Mouse (Mus musculus): ENCODE data around the gene Ipo11. TPM values are rescaled to one million over a fixed set of nuclear protein-coding genes. Genes with fewer than 3 reads are reported as not detected.
"Not testable (repeated sequence)": the region's sequence is repeated elsewhere in the genome, so short reads cannot be mapped to it uniquely, and the experiment has no call there.

Gene Ipo11
- polyA plus RNA-seq, 1 experiment = 24.5 TPM

GRCm38 (mm10) chr13:106918322-106919050, 18.3 kb downstream of the Ipo11 start:
- Histone ChIP-seq H3K27ac (ENCODE audit: control insufficient read depth, insufficient read depth, low read depth, low read length, poor library complexity) (no peak overlapping the region), H3K4me1 (ENCODE audit: control insufficient read depth, insufficient read depth, low read length) (no peaks in the 10 kb centered on the region), H3K4me3 (replicated peaks; ENCODE audit: control insufficient read depth, low read depth, low read length) (no peak overlapping the region)
- TF ChIP-seq CTCF (IDR thresholded peaks at IDR 0.05; ENCODE audit: control insufficient read depth, insufficient read depth, low read length) (no peak), POLR2A (IDR thresholded peaks at IDR 0.05; ENCODE audit: borderline replicate concordance, control insufficient read depth, low read depth, low read length) (no peak)
- 84% methylated on average over 7 of the region's 7 CpGs for WGBS

GRCm38 (mm10) chr13:106913125-106913736, 23.5 kb downstream of the Ipo11 start:
- no peak overlapping the region for H3K27ac ChIP-seq (ENCODE audit: control insufficient read depth, insufficient read depth, low read depth, low read length, poor library complexity)
- H3K4me3 ChIP-seq (replicated peaks; ENCODE audit: control insufficient read depth, low read depth, low read length) = no peak overlapping the region
- no peaks in the 10 kb centered on the region for H3K4me1 ChIP-seq (ENCODE audit: control insufficient read depth, insufficient read depth, low read length)
- TF ChIP-seq CTCF (IDR thresholded peaks at IDR 0.05; ENCODE audit: control insufficient read depth, insufficient read depth, low read length) (no peak), POLR2A (IDR thresholded peaks at IDR 0.05; ENCODE audit: borderline replicate concordance, control insufficient read depth, low read depth, low read length) (no peak)
- WGBS = 57% methylated on average over 3 of the region's 3 CpGs

DNA sequence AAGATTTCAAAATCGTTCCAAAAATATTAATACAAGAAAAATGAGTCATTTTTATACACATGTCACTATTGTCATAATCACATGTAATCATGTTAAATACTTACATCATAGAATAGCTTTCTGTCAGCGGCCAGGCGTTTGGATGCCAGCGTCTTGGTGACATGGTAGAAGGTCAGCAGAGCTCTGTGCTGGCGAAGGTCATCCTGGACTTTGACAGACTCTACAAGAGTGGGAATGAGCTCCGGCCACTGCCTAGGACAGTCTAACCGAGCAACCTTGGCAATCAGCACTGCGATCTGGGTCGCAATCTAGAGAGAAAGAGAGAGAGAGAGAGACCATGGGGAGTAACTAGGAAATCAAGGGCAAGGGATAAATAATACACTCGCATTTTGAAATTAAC, 26.7 kb downstream of the Ipo11 start:
- no peaks in the 10 kb centered on the region for H3K4me1 ChIP-seq (ENCODE audit: control insufficient read depth, insufficient read depth, low read length)
- H3K4me3 ChIP-seq (replicated peaks; ENCODE audit: control insufficient read depth, low read depth, low read length) = no peak overlapping the region
- TF ChIP-seq POLR2A (IDR thresholded peaks at IDR 0.05; ENCODE audit: borderline replicate concordance, control insufficient read depth, low read depth, low read length) = no peak
- no peak for TF ChIP-seq CTCF (IDR thresholded peaks at IDR 0.05; ENCODE audit: control insufficient read depth, insufficient read depth, low read length)
- H3K27ac ChIP-seq (ENCODE audit: control insufficient read depth, insufficient read depth, low read depth, low read length, poor library complexity) = no peak overlapping the region
- 90% methylated on average over 10 of the region's 10 CpGs for WGBS

DNA sequence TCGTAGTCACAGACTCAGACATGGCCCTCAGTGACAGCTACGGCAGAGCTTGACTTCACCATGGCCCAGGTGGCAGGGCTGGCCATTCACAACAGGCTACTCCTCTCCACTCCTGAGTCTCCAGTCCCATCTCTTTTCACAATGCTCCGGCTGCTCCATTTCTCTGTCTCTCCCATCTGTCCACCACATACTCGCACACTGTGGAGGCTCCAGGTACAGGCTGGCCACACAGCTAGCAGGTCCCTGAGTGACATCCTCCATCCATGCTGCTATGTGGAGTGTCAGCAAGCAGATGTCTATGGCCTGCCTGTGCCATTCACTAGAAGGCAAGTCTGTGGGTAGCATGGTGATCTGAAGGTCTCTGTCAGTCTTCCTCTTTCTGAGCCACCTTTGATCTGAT, 29.5 kb downstream of the Ipo11 start:
- WGBS = 95% methylated on average over 4 of the region's 4 CpGs
- Histone ChIP-seq H3K4me3 (replicated peaks; ENCODE audit: control insufficient read depth, low read depth, low read length) (no peak overlapping the region), H3K4me1 (ENCODE audit: control insufficient read depth, insufficient read depth, low read length) (no peaks in the 10 kb centered on the region), H3K27ac (ENCODE audit: control insufficient read depth, insufficient read depth, low read depth, low read length, poor library complexity) (no peak overlapping the region)
- TF ChIP-seq CTCF (IDR thresholded peaks at IDR 0.05; ENCODE audit: control insufficient read depth, insufficient read depth, low read length) (no peak), POLR2A (IDR thresholded peaks at IDR 0.05; ENCODE audit: borderline replicate concordance, control insufficient read depth, low read depth, low read length) (no peak)

DNA sequence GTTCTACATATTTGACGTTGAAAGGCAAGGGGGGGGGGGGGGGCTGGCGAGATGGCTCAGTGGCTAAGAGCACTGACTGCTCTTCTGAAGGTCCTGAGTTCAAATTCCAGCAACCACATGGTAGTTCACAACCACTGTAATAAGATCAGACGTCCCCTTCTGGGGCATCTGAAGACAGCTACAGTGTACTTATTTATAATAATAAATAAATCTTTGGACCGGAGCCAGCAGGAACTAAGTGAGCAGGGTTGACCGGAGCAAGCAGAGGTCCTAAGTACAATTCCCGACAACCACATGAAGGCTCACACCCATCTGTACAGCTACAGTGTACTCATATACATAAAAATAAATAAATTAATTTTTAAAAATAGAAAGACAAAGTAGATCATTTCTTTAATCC, 31.6 kb downstream of the Ipo11 start:
- H3K4me1 ChIP-seq (ENCODE audit: control insufficient read depth, insufficient read depth, low read length); H3K4me3 ChIP-seq (replicated peaks; ENCODE audit: control insufficient read depth, low read depth, low read length); H3K27ac ChIP-seq (ENCODE audit: control insufficient read depth, insufficient read depth, low read depth, low read length, poor library complexity): not testable (repeated sequence)
- 84% methylated on average over 6 of the region's 6 CpGs for WGBS

GRCm38 (mm10) chr13:106904637-106905036, 32.1 kb downstream of the Ipo11 start:
- Histone ChIP-seq H3K4me1 (ENCODE audit: control insufficient read depth, insufficient read depth, low read length) (no peaks in the 10 kb centered on the region), H3K27ac (ENCODE audit: control insufficient read depth, insufficient read depth, low read depth, low read length, poor library complexity) (no peak overlapping the region), H3K4me3 (replicated peaks; ENCODE audit: control insufficient read depth, low read depth, low read length) (no peak overlapping the region)
- TF ChIP-seq POLR2A (IDR thresholded peaks at IDR 0.05; ENCODE audit: borderline replicate concordance, control insufficient read depth, low read depth, low read length) (no peak), CTCF (IDR thresholded peaks at IDR 0.05; ENCODE audit: control insufficient read depth, insufficient read depth, low read length) (no peak)
- 88% methylated on average over 3 of the region's 3 CpGs for WGBS

GRCm38 (mm10) chr13:106894284-106894683, 42.5 kb downstream of the Ipo11 start:
- H3K27ac ChIP-seq (ENCODE audit: control insufficient read depth, insufficient read depth, low read depth, low read length, poor library complexity) = no peak overlapping the region
- no peak overlapping the region for H3K4me3 ChIP-seq (replicated peaks; ENCODE audit: control insufficient read depth, low read depth, low read length)
- WGBS = 74% methylated on average over 2 of the region's 2 CpGs
- no peak for TF ChIP-seq POLR2A (IDR thresholded peaks at IDR 0.05; ENCODE audit: borderline replicate concordance, control insufficient read depth, low read depth, low read length)
- peak; percentile 60 for TF ChIP-seq CTCF (IDR thresholded peaks at IDR 0.05; ENCODE audit: control insufficient read depth, insufficient read depth, low read length)
- peaks cover 2% of the 10 kb centered on the region; the same call in 1 of the 2 replicates for H3K4me1 ChIP-seq (ENCODE audit: control insufficient read depth, insufficient read depth, low read length)

DNA sequence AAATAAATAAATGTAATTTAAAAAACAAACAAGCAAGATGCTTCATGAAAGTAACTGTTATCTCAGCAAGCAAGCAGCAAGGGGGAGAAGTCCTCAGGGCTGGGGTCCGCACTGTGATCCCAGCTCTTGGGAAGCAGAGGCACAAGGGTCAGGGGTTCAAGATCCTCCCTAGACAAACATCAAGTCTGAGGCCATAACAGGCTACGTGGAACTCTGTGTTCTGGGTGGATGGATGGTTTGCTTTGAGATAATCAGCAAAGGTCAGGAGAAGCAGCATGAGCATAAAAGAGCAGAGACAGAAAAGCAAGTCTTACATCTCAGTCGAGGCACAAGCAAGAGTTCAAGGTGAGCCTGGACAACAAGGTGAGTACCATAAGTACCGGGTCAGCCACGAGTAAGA, 43.1 kb downstream of the Ipo11 start:
- Histone ChIP-seq H3K4me1 (ENCODE audit: control insufficient read depth, insufficient read depth, low read length) (peaks cover 2% of the 10 kb centered on the region; the same call in 1 of the 2 replicates), H3K4me3 (replicated peaks; ENCODE audit: control insufficient read depth, low read depth, low read length) (no peak overlapping the region), H3K27ac (ENCODE audit: control insufficient read depth, insufficient read depth, low read depth, low read length, poor library complexity) (peak overlapping the region; percentile 57)
- WGBS = 77% methylated on average over 5 of the region's 5 CpGs
- TF ChIP-seq CTCF (IDR thresholded peaks at IDR 0.05; ENCODE audit: control insufficient read depth, insufficient read depth, low read length) (no peak), POLR2A (IDR thresholded peaks at IDR 0.05; ENCODE audit: borderline replicate concordance, control insufficient read depth, low read depth, low read length) (no peak)
